Mouse (Mus musculus): Measurements from ENCODE around the gene Tcta.
"Not testable (repeated sequence)": the region's sequence is repeated elsewhere in the genome, so short reads cannot be mapped to it uniquely, and the experiment has no call there.

The Tcta gene

DNA sequence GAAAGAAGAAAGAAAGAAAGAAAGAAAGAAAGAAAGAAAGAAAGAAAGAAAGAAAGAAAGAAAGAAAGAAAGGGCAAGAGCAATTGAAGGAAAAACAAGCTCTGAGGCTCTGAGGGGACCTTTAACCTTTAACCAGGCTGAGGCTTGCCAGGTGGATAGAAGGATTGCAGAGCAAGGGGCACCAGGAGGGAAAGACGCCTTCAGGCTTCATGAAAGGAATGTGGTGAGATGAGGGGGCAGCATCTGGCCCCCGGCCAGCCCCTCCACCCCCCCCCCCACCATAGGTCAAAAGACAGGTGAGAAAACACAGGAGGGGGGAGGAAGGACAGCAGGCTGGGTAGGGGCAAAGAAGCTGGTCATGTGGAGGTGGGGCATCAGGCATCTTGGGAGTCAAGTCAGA lies 34.0 kb downstream of the Tcta start:
- DNase-seq (ENCODE audit: low spot score): no peak

- not testable (repeated sequence) for DNase-seq (ENCODE audit: low spot score)
These were observed 37.3 kb downstream of the Tcta start for GRCm38 (mm10) chr9:108268701-108269100.

- DNase-seq (ENCODE audit: low spot score): no peak
These were observed 38.3 kb downstream of the Tcta start for GRCm38 (mm10) chr9:108267691-108268090.

DNA sequence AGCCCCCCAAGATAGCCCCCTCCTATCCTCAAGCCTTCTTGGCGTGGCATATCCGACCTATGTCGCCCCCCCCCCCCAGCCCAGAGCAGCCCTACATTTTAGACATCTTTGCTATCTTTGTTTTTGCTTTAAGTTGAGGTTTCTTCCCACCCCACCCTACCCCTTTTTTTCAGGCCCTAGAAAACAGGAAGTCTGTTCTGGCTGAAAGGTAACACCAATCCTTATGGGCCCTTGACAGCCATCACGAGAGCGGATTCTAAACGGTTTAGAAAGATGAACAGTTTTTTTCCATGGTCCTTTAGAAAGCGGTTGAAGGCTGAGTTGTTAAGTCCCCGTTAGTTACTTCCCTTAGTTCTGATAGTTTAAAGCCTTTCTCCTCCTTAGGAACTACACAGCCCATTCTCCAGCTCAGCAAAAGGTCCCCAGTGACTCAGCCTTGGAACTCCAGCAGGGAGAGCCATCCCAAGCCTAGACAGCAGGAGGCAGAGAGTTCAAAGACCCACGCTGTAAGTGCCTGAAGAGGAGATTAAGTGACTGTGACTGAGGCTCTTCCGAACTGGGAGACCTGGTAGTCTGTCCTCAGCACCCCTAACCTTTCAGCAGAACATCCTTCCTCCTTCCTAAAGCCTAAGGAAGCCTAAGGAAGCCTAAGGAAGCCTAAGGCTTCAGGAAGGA lies 39.6 kb downstream of the Tcta start:
- no peak for DNase-seq (ENCODE audit: low spot score)

GRCm38 (mm10) chr9:108264191-108264921 lies 41.6 kb downstream of the Tcta start:
- DNase-seq (ENCODE audit: low spot score): peak; percentile 36

DNA sequence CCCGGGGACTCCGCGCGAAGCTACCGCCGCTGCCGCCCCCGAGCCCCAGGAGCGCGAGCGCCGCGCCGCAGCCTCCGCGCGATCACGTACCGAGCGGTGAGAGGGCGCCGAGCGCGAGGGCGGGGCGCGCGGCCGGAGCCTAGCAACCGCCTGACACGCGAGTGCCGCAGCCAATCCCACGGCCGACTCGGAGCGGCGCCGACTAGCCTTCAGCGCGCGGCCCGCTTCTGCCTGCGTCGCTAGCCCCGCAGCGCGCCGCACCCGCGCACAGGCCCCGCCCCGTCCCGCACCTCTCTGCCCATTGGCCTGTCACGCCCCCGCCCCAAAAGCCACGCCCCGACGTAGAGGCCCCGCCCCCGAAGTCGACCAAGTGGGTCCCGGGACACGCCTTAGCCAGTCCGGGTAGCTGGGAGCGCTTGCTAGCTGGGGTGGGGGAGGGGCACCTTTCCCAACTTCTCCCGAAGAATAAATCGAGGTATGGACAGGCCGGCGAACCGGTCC lies 42.2 kb downstream of the Tcta start, which contains the start of gene Dag1:
Gene Dag1 (minus strand): TSS at position 269 of the 501 bp plus-strand sequence.
- DNase-seq (ENCODE audit: low spot score): peak; percentile 99

DNA sequence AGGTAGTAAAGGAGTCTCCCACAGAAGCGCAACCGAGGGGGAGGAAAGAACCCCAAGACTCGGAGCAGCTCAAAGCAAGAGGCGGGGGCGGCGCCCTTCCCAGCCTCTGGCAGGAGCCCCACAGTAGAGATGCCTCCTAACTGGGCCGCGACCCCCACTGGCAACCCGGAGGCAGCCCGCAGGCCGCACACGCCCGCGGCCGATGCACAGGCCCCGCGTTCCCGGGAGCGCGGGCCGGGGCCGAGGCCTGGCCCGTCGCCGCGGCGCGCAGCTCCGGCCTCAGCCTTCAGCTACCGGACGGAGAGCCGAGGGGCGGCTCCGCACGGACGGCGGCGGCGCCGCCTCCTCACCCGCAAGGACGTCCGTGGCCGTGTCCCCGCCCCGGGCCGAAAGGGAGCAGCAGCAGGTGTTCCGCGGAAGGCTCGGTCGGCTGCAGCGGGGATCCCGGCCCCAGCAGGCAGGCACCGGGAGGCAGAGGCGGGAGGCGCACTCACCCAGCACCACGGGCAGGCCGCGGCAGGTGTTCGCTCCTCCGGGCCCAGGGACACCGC lies 42.8 kb downstream of the Tcta start:
- DNase-seq (ENCODE audit: low spot score): no peak

- DNase-seq (ENCODE audit: low spot score): no peak
These were observed 43.4 kb downstream of the Tcta start for GRCm38 (mm10) chr9:108262494-108263049.

- no peak for DNase-seq (ENCODE audit: low spot score)
These were observed 44.1 kb downstream of the Tcta start for GRCm38 (mm10) chr9:108261865-108262264.

DNA sequence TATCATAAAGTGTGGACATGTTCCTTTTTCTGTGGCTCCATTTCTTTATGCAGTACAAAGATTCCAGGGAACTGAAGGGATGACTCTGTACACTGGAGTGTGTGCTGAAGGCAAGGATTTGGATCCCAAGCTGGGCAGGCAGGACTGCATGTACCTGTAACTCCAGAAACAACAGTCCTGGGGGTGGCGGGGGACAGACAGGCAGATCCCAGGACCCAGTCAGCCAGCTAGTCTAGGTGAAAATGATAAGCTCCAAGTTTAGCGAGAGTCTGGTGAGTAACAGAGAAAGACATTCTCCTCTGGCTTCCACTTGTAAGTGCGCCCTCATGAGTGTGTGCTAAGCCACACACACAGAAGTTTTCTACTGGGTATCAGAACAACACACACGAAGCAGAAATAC lies 45.4 kb downstream of the Tcta start:
- no peak for DNase-seq (ENCODE audit: low spot score)
